Mouse (Mus musculus): ENCODE data around the gene Sgcb. TPM values are rescaled to one million over a fixed set of nuclear protein-coding genes. Genes with fewer than 3 reads are reported as not detected.

The Sgcb gene
- polyA plus RNA-seq (2015; fragmentation: Nextera tagmentation; extraction: Ambion mirVana): 29.5 and 30.5 TPM in 2 replicates

DNA sequence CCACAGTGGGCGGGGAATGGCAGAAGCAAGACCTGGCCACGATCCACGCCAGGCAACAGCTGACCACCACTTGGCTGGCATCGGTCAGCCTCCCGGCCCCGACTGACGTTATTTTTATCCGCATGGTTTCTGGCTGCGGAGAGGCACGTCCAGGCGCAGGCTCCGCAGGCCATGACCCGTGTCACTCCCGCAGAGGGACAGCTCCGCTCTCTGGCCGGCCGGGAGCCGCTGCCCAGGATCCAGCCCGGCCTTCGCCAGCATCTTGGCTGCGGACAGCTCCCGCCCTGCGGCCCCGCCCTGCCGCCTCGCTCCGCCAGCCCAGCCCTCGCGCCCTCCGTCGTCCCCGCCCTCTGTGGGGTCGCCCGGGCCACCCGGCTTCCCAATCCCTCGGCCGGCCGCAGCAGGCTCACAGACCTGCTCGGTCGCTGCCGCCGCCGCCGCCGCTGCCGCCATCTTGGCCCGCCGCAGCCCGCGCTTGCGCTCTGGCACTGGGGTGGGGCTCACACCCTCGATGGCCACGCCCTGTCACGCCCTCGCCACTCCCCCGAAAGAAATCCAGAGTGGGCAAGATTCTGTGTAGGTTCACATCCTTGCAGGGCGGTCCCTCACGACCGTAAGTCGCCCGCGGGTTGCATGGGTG, at the start of gene Sgcb:
Sgcb (minus strand) TSS at position 530 of the 640 bp plus-strand sequence.
- Histone ChIP-seq H3K36me3 (ENCODE audit: control insufficient read depth, insufficient read depth) (no peaks in the 10 kb centered on the region), H3K9me3 (ENCODE audit: control insufficient read depth, low read length) (no peaks in the 10 kb centered on the region), H3K4me1 (replicated peaks; ENCODE audit: control insufficient read depth, insufficient read depth, low read length) (peaks cover 26% of the 10 kb centered on the region), H3K9ac (replicated peaks; ENCODE audit: low read depth, low read length) (peak within 1 kb of the TSS; percentile 97), H3K4me3 (replicated peaks; ENCODE audit: low read length) (peak within 1 kb of the TSS; percentile 89), H3K27me3 (replicated peaks; ENCODE audit: control insufficient read depth, insufficient read depth, low read length) (peaks cover 21% of the 10 kb centered on the region), H3K4me2 (ENCODE audit: low read length) (peak within 1 kb of the TSS; percentile 86), H3K27ac (ENCODE audit: low read length) (peak within 1 kb of the TSS; percentile 23; the same call in 1 of the 2 replicates)
- WGBS: under 1% methylated on average over 60 of the region's 62 CpGs
- ATAC-seq: peak; percentile 86

DNA sequence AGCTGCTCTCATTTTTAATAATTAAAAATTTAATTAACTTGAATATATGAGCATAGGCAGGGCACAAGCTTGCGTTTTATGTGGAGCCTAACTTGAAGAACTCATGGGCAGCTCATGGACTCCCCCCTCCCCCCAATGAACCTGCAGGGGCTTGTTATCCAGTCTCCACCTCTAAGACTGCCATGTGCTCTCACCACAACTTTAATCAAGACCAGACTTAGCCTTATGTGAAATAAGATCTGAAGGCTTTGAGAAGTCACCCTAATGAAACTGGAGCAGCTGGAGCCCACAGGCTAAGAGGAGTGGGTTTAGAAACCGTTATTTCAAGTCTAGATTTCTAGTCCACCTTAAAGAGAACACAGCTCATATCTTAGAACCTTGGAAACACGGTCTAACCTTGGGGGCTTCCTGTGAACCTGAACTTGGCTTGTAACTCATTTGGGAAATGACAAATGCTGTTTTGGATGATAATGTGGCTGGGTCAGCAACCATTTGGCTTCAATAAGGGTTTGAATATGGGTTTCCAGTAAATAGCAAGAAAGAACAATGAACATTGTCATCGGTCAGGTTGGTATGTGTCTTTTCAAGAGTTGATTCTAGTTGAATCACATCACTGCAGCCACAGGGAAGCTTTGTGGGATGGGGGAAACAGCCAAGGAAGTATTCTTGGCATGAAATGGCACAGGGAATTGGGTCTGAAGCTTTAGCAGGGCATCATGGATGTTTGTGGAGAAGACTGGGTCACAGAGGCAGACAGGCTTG, 46.8 kb upstream of the Sgcb start:
- H3K36me3 ChIP-seq (ENCODE audit: control insufficient read depth, insufficient read depth): no peaks in the 10 kb centered on the region
- no peak overlapping the region for H3K9ac ChIP-seq (replicated peaks; ENCODE audit: low read depth, low read length)
- no peak overlapping the region for H3K4me2 ChIP-seq (ENCODE audit: low read length)
- no peaks in the 10 kb centered on the region for H3K9me3 ChIP-seq (ENCODE audit: control insufficient read depth, low read length)
- no peaks in the 10 kb centered on the region for H3K4me1 ChIP-seq (replicated peaks; ENCODE audit: control insufficient read depth, insufficient read depth, low read length)
- no peak overlapping the region for H3K27ac ChIP-seq (ENCODE audit: low read length)
- no peak overlapping the region for H3K4me3 ChIP-seq (replicated peaks; ENCODE audit: low read length)
- ATAC-seq: no peak
- no peaks in the 10 kb centered on the region for H3K27me3 ChIP-seq (replicated peaks; ENCODE audit: control insufficient read depth, insufficient read depth, low read length)
- WGBS: 82% methylated on average over 4 of the region's 4 CpGs

DNA sequence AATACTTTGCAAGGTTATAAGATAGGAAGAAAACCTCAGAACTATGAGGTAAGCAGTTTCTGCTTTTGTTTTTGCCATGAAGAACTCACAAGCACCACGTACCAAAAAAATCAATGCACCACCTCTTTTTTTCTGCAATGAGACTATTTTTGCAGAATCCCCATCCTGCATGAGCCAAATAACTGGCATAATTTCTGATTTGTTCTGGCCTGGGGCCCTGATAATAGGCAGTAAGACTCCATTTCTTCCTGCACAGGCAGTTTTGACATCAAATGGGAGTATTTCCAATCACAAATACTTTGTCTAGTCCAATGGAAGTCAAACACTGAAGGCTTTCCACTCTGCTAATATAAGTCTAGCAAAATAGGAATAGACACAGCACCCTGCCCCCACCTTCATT, 46.2 kb upstream of the Sgcb start:
- no peaks in the 10 kb centered on the region for H3K27me3 ChIP-seq (replicated peaks; ENCODE audit: control insufficient read depth, insufficient read depth, low read length)
- no peaks in the 10 kb centered on the region for H3K9me3 ChIP-seq (ENCODE audit: control insufficient read depth, low read length)
- no peak overlapping the region for H3K27ac ChIP-seq (ENCODE audit: low read length)
- no peak for ATAC-seq
- WGBS: 69% methylated on average over 1 of the region's 1 CpGs
- H3K4me3 ChIP-seq (replicated peaks; ENCODE audit: low read length): no peak overlapping the region
- no peaks in the 10 kb centered on the region for H3K4me1 ChIP-seq (replicated peaks; ENCODE audit: control insufficient read depth, insufficient read depth, low read length)
- no peak overlapping the region for H3K9ac ChIP-seq (replicated peaks; ENCODE audit: low read depth, low read length)
- no peak overlapping the region for H3K4me2 ChIP-seq (ENCODE audit: low read length)
- H3K36me3 ChIP-seq (ENCODE audit: control insufficient read depth, insufficient read depth): no peaks in the 10 kb centered on the region

DNA sequence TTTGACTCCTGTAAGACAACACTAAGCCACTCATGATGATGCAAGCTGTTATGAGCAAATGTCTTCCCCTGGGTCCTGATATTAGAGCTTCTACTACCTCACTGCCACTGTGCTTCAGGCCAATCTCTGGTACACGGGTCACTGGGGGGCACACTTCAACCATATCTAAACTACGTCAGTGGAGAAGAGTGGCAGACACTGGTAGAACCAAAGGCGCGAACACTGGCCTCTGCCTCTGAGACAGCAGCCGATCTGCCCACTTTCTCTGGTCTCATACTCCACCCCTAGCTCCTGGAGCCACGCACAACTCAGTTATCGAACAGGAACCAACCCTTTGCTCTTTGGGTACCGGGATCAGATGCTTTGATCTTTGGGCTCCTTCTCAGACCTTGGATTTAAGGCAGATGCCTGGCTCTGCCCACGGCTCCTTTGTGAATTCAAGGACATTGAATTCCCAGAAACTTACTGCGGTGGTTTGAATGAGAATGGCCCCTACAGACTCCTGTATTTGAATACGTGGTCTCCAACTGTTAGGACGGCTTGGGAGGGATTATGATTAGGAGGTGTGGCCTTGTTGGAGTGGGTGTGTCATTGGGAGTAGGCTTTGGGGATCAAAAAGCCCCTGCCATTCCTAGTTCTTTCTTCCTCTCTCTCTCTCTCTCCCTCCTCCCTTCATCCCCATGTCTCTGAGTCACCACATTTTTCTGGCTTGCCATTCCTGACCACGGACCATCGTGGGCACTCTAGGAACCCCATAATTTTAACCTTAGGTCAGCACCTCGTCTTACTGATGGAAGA, 44.3 kb upstream of the Sgcb start:
- Histone ChIP-seq H3K4me3 (replicated peaks; ENCODE audit: low read length) (no peak overlapping the region), H3K4me1 (replicated peaks; ENCODE audit: control insufficient read depth, insufficient read depth, low read length) (no peaks in the 10 kb centered on the region), H3K4me2 (ENCODE audit: low read length) (no peak overlapping the region), H3K9ac (replicated peaks; ENCODE audit: low read depth, low read length) (no peak overlapping the region), H3K36me3 (ENCODE audit: control insufficient read depth, insufficient read depth) (no peaks in the 10 kb centered on the region), H3K27me3 (replicated peaks; ENCODE audit: control insufficient read depth, insufficient read depth, low read length) (no peaks in the 10 kb centered on the region), H3K27ac (ENCODE audit: low read length) (no peak overlapping the region), H3K9me3 (ENCODE audit: control insufficient read depth, low read length) (no peaks in the 10 kb centered on the region)
- WGBS: 31% methylated on average over 15 of the region's 15 CpGs
- no peak for ATAC-seq

DNA sequence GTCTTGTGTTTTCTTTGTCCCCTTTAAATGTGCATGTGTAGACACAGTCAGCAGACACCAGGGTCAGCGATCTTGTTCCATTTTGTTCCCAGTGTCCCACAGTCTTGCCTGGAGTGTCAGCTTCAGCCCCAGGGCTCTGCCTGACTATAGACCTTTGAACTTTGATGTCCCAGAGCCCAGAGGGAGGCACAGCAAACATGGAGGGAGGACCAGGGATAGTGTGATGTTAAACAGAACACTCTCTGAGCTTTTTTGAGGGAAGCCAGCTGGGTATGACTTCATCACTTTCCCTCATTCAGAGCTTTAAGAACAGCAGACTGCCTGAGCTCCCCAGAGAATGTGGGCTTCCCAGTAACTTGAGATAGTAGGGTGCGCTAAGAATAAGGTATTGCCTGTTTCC, 42.6 kb upstream of the Sgcb start:
- no peaks in the 10 kb centered on the region for H3K4me1 ChIP-seq (replicated peaks; ENCODE audit: control insufficient read depth, insufficient read depth, low read length)
- no peak overlapping the region for H3K9ac ChIP-seq (replicated peaks; ENCODE audit: low read depth, low read length)
- H3K36me3 ChIP-seq (ENCODE audit: control insufficient read depth, insufficient read depth): no peaks in the 10 kb centered on the region
- no peaks in the 10 kb centered on the region for H3K27me3 ChIP-seq (replicated peaks; ENCODE audit: control insufficient read depth, insufficient read depth, low read length)
- no peak overlapping the region for H3K4me3 ChIP-seq (replicated peaks; ENCODE audit: low read length)
- no peaks in the 10 kb centered on the region for H3K9me3 ChIP-seq (ENCODE audit: control insufficient read depth, low read length)
- no peak overlapping the region for H3K4me2 ChIP-seq (ENCODE audit: low read length)
- 79% methylated on average over 2 of the region's 2 CpGs for WGBS
- no peak for ATAC-seq
- no peak overlapping the region for H3K27ac ChIP-seq (ENCODE audit: low read length)

DNA sequence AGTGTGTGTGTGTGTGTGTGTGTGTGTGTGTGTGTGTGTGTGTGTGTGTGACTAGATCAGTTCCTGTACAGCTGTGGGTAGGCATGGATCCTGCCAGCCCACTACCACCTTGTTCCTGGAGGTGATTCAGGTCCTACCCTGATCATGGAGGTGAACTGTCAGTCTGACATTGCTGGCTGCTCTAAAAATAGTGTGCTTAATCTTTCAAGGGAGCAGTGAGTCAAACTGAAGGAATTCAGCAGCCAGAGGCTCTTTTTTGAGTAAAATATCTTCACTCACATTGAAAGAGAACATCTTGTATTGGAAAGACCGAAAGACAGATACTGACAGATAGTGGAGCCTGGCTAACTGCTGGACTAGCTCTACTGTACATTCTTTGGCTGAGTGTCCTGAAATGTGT, 41.0 kb upstream of the Sgcb start:
- ATAC-seq: no peak
- Histone ChIP-seq H3K4me1 (replicated peaks; ENCODE audit: control insufficient read depth, insufficient read depth, low read length) (no peaks in the 10 kb centered on the region), H3K36me3 (ENCODE audit: control insufficient read depth, insufficient read depth) (no peaks in the 10 kb centered on the region), H3K4me2 (ENCODE audit: low read length) (no peak overlapping the region), H3K9me3 (ENCODE audit: control insufficient read depth, low read length) (no peaks in the 10 kb centered on the region), H3K9ac (replicated peaks; ENCODE audit: low read depth, low read length) (no peak overlapping the region), H3K4me3 (replicated peaks; ENCODE audit: low read length) (no peak overlapping the region), H3K27ac (ENCODE audit: low read length) (no peak overlapping the region), H3K27me3 (replicated peaks; ENCODE audit: control insufficient read depth, insufficient read depth, low read length) (no peaks in the 10 kb centered on the region)
- WGBS: 86% methylated on average over 1 of the region's 1 CpGs

DNA sequence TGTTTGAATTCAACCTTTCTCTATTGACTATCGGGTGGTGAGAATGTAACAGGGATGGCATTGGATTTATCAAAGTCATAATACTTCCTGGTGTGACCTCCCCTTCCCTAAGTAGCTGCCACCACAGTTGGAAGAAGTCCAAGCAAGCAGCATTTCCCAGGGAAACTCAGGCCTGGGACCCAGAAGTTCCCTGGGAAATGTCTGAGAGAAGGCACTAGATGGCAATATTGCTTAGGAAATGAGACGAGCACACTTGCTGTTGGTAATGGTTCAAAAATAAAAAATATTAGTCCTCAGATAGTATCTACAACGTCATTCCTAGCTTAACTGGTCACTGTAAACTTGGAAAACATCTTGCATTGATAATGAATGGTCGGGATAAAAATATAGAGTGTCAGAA, 38.6 kb upstream of the Sgcb start:
- ATAC-seq: peak; percentile 55; the same call in 1 of the 2 replicates
- H3K9me3 ChIP-seq (ENCODE audit: control insufficient read depth, low read length): no peaks in the 10 kb centered on the region
- 26% methylated on average over 4 of the region's 4 CpGs for WGBS
- H3K4me1 ChIP-seq (replicated peaks; ENCODE audit: control insufficient read depth, insufficient read depth, low read length): no peaks in the 10 kb centered on the region
- H3K4me2 ChIP-seq (ENCODE audit: low read length): no peak overlapping the region
- H3K36me3 ChIP-seq (ENCODE audit: control insufficient read depth, insufficient read depth): no peaks in the 10 kb centered on the region
- H3K9ac ChIP-seq (replicated peaks; ENCODE audit: low read depth, low read length): no peak overlapping the region
- H3K4me3 ChIP-seq (replicated peaks; ENCODE audit: low read length): no peak overlapping the region
- no peak overlapping the region for H3K27ac ChIP-seq (ENCODE audit: low read length)
- no peaks in the 10 kb centered on the region for H3K27me3 ChIP-seq (replicated peaks; ENCODE audit: control insufficient read depth, insufficient read depth, low read length)

DNA sequence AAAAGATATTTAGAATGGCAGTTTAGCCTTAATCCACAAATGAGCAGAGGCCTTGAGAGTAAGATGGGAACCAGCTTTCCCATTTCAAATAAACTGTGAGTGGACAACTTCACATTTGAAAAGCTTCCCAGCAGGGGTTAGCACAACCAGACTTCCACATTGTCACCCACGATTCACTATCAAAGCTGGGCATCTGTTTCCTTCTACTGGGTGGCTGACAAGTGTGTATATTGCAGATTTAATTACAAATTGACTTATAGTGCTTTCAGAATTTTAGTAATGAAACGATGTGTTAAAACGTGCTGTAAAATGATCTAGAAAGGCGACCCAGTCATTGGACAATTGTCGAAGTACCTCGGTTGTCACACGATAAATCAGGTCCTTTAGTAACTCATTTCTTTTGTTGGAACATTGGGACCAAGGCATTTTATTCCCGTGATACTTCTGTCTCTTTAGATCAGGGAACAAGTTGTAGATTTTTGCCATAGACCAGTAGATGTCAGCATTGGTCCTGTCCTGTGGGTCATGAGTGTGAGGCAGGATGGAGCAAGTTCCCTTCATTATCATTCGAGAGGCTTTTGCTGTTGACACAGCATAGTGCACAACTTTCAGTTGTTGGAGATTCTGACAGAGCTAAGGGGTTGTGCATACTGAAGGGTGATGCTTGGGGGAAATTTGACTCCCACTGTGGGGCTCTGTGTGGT, 36.3 kb upstream of the Sgcb start:
- no peak overlapping the region for H3K27ac ChIP-seq (ENCODE audit: low read length)
- no peak overlapping the region for H3K4me2 ChIP-seq (ENCODE audit: low read length)
- 55% methylated on average over 9 of the region's 9 CpGs for WGBS
- no peaks in the 10 kb centered on the region for H3K9me3 ChIP-seq (ENCODE audit: control insufficient read depth, low read length)
- H3K4me1 ChIP-seq (replicated peaks; ENCODE audit: control insufficient read depth, insufficient read depth, low read length): no peaks in the 10 kb centered on the region
- no peaks in the 10 kb centered on the region for H3K27me3 ChIP-seq (replicated peaks; ENCODE audit: control insufficient read depth, insufficient read depth, low read length)
- ATAC-seq: no peak
- H3K9ac ChIP-seq (replicated peaks; ENCODE audit: low read depth, low read length): no peak overlapping the region
- no peaks in the 10 kb centered on the region for H3K36me3 ChIP-seq (ENCODE audit: control insufficient read depth, insufficient read depth)
- H3K4me3 ChIP-seq (replicated peaks; ENCODE audit: low read length): no peak overlapping the region

DNA sequence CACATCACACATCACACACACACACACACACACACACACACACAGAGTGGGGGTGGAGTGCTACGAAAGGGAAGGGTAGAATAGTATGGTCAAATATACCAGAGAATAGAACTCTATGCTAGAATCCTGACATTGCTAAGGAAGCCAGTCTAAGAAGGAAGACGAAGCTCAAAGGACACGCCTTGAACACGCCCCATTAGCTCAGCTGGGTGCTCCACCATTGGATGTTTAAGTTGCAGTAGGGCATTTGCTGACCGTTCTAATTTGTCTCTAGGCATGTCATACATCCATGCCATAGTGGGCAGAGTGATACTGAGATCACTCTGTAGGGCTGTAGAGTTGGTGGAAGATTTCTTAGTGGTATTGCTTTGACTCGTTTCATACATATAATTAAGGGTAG, 35.6 kb upstream of the Sgcb start:
- H3K36me3 ChIP-seq (ENCODE audit: control insufficient read depth, insufficient read depth): no peaks in the 10 kb centered on the region
- H3K9me3 ChIP-seq (ENCODE audit: control insufficient read depth, low read length): no peaks in the 10 kb centered on the region
- no peak overlapping the region for H3K4me2 ChIP-seq (ENCODE audit: low read length)
- ATAC-seq: no peak
- no peaks in the 10 kb centered on the region for H3K4me1 ChIP-seq (replicated peaks; ENCODE audit: control insufficient read depth, insufficient read depth, low read length)
- no peak overlapping the region for H3K9ac ChIP-seq (replicated peaks; ENCODE audit: low read depth, low read length)
- H3K4me3 ChIP-seq (replicated peaks; ENCODE audit: low read length): no peak overlapping the region
- H3K27ac ChIP-seq (ENCODE audit: low read length): no peak overlapping the region
- no peaks in the 10 kb centered on the region for H3K27me3 ChIP-seq (replicated peaks; ENCODE audit: control insufficient read depth, insufficient read depth, low read length)
- 87% methylated on average over 6 of the region's 6 CpGs for WGBS
